Mouse (Mus musculus) embryonic fibroblast, embryonic 13.5 days (primary cell): Measurements from ENCODE around the gene Lamb2.

ENCODE experiments used
- CTCF ChIP-seq: IDR thresholded peaks from 2 replicates; pipeline ENCODE4 v1.5.1; 2011; ENCODE audit warnings: mild to moderate bottlenecking, control low read depth, low read length, moderate library complexity, borderline replicate concordance; ENCODE audit not compliant: insufficient read depth
- POLR2A ChIP-seq: IDR thresholded peaks from 2 replicates; pipeline ENCODE4 v1.6.1; 2011; ENCODE audit warnings: low read depth, mild to moderate bottlenecking, control low read depth, low read length, moderate library complexity

GRCm38 (mm10) chr9:108484021-108484420 is 4.5 kb downstream of the Lamb2 start:
- no peak for TF ChIP-seq CTCF
- TF ChIP-seq POLR2A = no peak
